Mouse (Mus musculus) heart, adult 18-20 months (tissue): Measurements from ENCODE around the gene Chchd4. TPM values are rescaled to one million over a fixed set of nuclear protein-coding genes. Genes with fewer than 3 reads are reported as not detected.

Experiments used
- total RNA-seq, 2 experiments: library from RNA; stranded (reverse); gene quantifications; 2 replicates each; pipeline ENCODE4 v1.2.3; 2021

Chchd4 gene
- total RNA-seq, 2 experiments from 2014 or later, result 17.8 to 18.9 TPM

Other genes with a start within 250 kb of the Chchd4 start
- gene Wnt7a, start 62.2 kb downstream of the Chchd4 start, total RNA-seq, result not detected
- gene Tmem43, start 157 bp upstream of the Chchd4 start, total RNA-seq, result 10 to 100 TPM; 24.5 to 25.7 TPM
- gene Xpc, start 42.3 kb upstream of the Chchd4 start, total RNA-seq, result 10 to 100 TPM; 10.0 TPM
- 10 to 100 TPM; 52.7 to 68.0 TPM for gene Lsm3, start 42.4 kb upstream of the Chchd4 start, total RNA-seq
- 10 to 100 TPM; 53.1 to 54.8 TPM for gene Slc6a6, start 210.5 kb upstream of the Chchd4 start, total RNA-seq